Mouse (Mus musculus) hindbrain, embryonic 13.5 days (tissue): ENCODE measurements around the gene Tuba3a. TPM values are rescaled to one million over a fixed set of nuclear protein-coding genes. Genes with fewer than 3 reads are reported as not detected.
A peak's percentile ranks its signal among the peaks of the same experiment; 100 is the strongest.

Experiments
- ATAC-seq: fragments of 200-750 bp; cut with Nextera tagmentation; 2 replicates; pipeline ENCODE4 v1.8.0; 2017; ENCODE audit warnings: moderate TSS enrichment; ENCODE audit not compliant: low FRiP score
- H3K27ac ChIP-seq: fragments of 300-500 bp; sonication (generic); 2 replicates; pipeline ENCODE4 v1.5.1; 2015; ENCODE audit warnings: inconsistent platforms, mild to moderate bottlenecking, moderate library complexity
- H3K27me3 ChIP-seq: fragments of 300-500 bp; sonication (generic); 2 replicates; pipeline ENCODE4 v1.6.1; 2015; ENCODE audit warnings: mild to moderate bottlenecking, inconsistent platforms
- H3K36me3 ChIP-seq: fragments of 300-500 bp; sonication (generic); 2 replicates; pipeline ENCODE4 v1.6.1; 2015; ENCODE audit warnings: mild to moderate bottlenecking, inconsistent platforms
- H3K4me1 ChIP-seq: fragments of 300-500 bp; sonication (generic); replicated peaks from 2 replicates; pipeline ENCODE4 v1.6.1; 2015; ENCODE audit warnings: inconsistent platforms
- H3K4me2 ChIP-seq: fragments of 300-500 bp; sonication (generic); 2 replicates; pipeline ENCODE4 v1.6.1; 2015; ENCODE audit warnings: inconsistent platforms, mild to moderate bottlenecking, moderate library complexity
- H3K4me3 ChIP-seq: fragments of 300-500 bp; sonication (generic); 2 replicates; pipeline ENCODE4 v1.5.1; 2015; ENCODE audit warnings: mild to moderate bottlenecking, inconsistent platforms
- H3K9ac ChIP-seq: fragments of 300-500 bp; sonication (generic); 2 replicates; pipeline ENCODE4 v1.6.1; 2015; ENCODE audit warnings: mild to moderate bottlenecking, inconsistent platforms
- H3K9me3 ChIP-seq: fragments of 300-500 bp; sonication (generic); 2 replicates; pipeline ENCODE4 v1.6.1; 2016; ENCODE audit warnings: inconsistent platforms
- WGBS: fragments of 180-500 bp; shearing (Covaris S2); methylation state at CpG from one replicate; pipeline ENCODE4 v1.1.7; 2015; 5-methylcytosine and 5-hydroxymethylcytosine counted together
- polyA plus RNA-seq: library from polyadenylated mRNA; unstranded; fragments of >200 nt; fragmentation: Nextera tagmentation; extraction: Ambion mirVana; gene quantifications from 2 replicates; pipeline ENCODE4 v1.2.1, GENCODE M21; 2015

Tuba3a gene
- polyA plus RNA-seq, 1 experiment from 2014 or later = not detected

- no peak for ATAC-seq
- H3K4me1 ChIP-seq = no peaks in the 10 kb centered on the region; the same call in 1 of the 2 replicates
- 91% methylated on average over 7 of the region's 7 CpGs for WGBS
Observed at GRCm38 (mm10) chr6:125255516-125256044, 30.3 kb downstream of the Tuba3a start.

GRCm38 (mm10) chr6:125253863-125254715, 31.8 kb downstream of the Tuba3a start:
- no peak for ATAC-seq
- no peaks in the 10 kb centered on the region for H3K36me3 ChIP-seq
- no peaks in the 10 kb centered on the region for H3K4me1 ChIP-seq
- H3K9ac ChIP-seq = no peak overlapping the region
- H3K27ac ChIP-seq = no peak overlapping the region
- H3K4me3 ChIP-seq = no peak overlapping the region
- no peak overlapping the region for H3K4me2 ChIP-seq
- no peaks in the 10 kb centered on the region for H3K27me3 ChIP-seq
- no peaks in the 10 kb centered on the region for H3K9me3 ChIP-seq
- 80% methylated on average over 14 of the region's 14 CpGs for WGBS

More at GRCm38 (mm10) chr6:125255516-125256044, 30.3 kb downstream of the Tuba3a start:
- H3K9me3 ChIP-seq = no peaks in the 10 kb centered on the region
- no peak overlapping the region for H3K9ac ChIP-seq
- no peak overlapping the region for H3K4me2 ChIP-seq
- H3K36me3 ChIP-seq = no peaks in the 10 kb centered on the region
- no peak overlapping the region for H3K27ac ChIP-seq
- no peaks in the 10 kb centered on the region for H3K27me3 ChIP-seq
- no peak overlapping the region for H3K4me3 ChIP-seq

- Histone ChIP-seq H3K9me3 (no peaks in the 10 kb centered on the region), H3K4me3 (no peak overlapping the region), H3K4me2 (no peak overlapping the region), H3K27me3 (no peaks in the 10 kb centered on the region), H3K4me1 (no peaks in the 10 kb centered on the region), H3K9ac (no peak overlapping the region), H3K27ac (no peak overlapping the region), H3K36me3 (no peaks in the 10 kb centered on the region)
- ATAC-seq = no peak
- WGBS = 92% methylated on average over 8 of the region's 8 CpGs
Observed at GRCm38 (mm10) chr6:125252711-125253110, 33.1 kb downstream of the Tuba3a start.

GRCm38 (mm10) chr6:125252285-125252684, 33.6 kb downstream of the Tuba3a start:
- no peak overlapping the region for H3K27ac ChIP-seq
- no peak overlapping the region for H3K4me3 ChIP-seq
- 83% methylated on average over 3 of the region's 3 CpGs for WGBS
- no peaks in the 10 kb centered on the region for H3K4me1 ChIP-seq
- H3K9ac ChIP-seq = no peak overlapping the region
- no peaks in the 10 kb centered on the region for H3K9me3 ChIP-seq
- H3K4me2 ChIP-seq = no peak overlapping the region
- no peaks in the 10 kb centered on the region for H3K27me3 ChIP-seq
- ATAC-seq = no peak
- H3K36me3 ChIP-seq = no peaks in the 10 kb centered on the region

GRCm38 (mm10) chr6:125244551-125244950, 41.3 kb downstream of the Tuba3a start:
- H3K36me3 ChIP-seq = no peaks in the 10 kb centered on the region
- H3K27ac ChIP-seq = no peak overlapping the region
- H3K9ac ChIP-seq = no peak overlapping the region
- no peak for ATAC-seq
- no peak overlapping the region for H3K4me3 ChIP-seq
- H3K4me1 ChIP-seq = no peaks in the 10 kb centered on the region
- H3K27me3 ChIP-seq = no peaks in the 10 kb centered on the region
- 45% methylated on average over 1 of the region's 1 CpGs for WGBS
- H3K9me3 ChIP-seq = no peaks in the 10 kb centered on the region
- H3K4me2 ChIP-seq = no peak overlapping the region

GRCm38 (mm10) chr6:125241566-125241965, 44.3 kb downstream of the Tuba3a start:
- H3K9ac ChIP-seq = no peak overlapping the region
- H3K4me2 ChIP-seq = no peak overlapping the region
- no peak overlapping the region for H3K27ac ChIP-seq
- no peak overlapping the region for H3K4me3 ChIP-seq
- H3K36me3 ChIP-seq = no peaks in the 10 kb centered on the region
- no peaks in the 10 kb centered on the region for H3K9me3 ChIP-seq
- no peaks in the 10 kb centered on the region for H3K4me1 ChIP-seq
- H3K27me3 ChIP-seq = no peaks in the 10 kb centered on the region
- no peak for ATAC-seq
- 89% methylated on average over 8 of the region's 8 CpGs for WGBS

- Histone ChIP-seq H3K4me1 (no peaks in the 10 kb centered on the region), H3K27me3 (0 out of 2 replicates have a peak, but pooled peaks cover 4% of the 10 kb centered on the region), H3K27ac (no peak overlapping the region), H3K4me2 (no peak overlapping the region), H3K9me3 (no peaks in the 10 kb centered on the region), H3K9ac (no peak overlapping the region), H3K36me3 (no peaks in the 10 kb centered on the region), H3K4me3 (no peak overlapping the region)
- no peak for ATAC-seq
- 83% methylated on average over 5 of the region's 5 CpGs for WGBS
Observed at GRCm38 (mm10) chr6:125240617-125241016, 45.2 kb downstream of the Tuba3a start.

- Histone ChIP-seq H3K27me3 (0 out of 2 replicates have a peak, but pooled peaks cover 4% of the 10 kb centered on the region), H3K4me3 (no peak overlapping the region), H3K9me3 (no peaks in the 10 kb centered on the region), H3K9ac (no peak overlapping the region), H3K27ac (no peak overlapping the region), H3K4me1 (no peaks in the 10 kb centered on the region), H3K4me2 (no peak overlapping the region), H3K36me3 (no peaks in the 10 kb centered on the region)
- 94% methylated on average over 5 of the region's 5 CpGs for WGBS
- ATAC-seq = no peak
Observed at GRCm38 (mm10) chr6:125239547-125239946, 46.3 kb downstream of the Tuba3a start.

GRCm38 (mm10) chr6:125238396-125238795, 47.4 kb downstream of the Tuba3a start:
- 0 out of 2 replicates have a peak, but pooled peaks cover 4% of the 10 kb centered on the region for H3K27me3 ChIP-seq
- no peaks in the 10 kb centered on the region for H3K9me3 ChIP-seq
- no peak for ATAC-seq
- H3K36me3 ChIP-seq = no peaks in the 10 kb centered on the region
- no peak overlapping the region for H3K9ac ChIP-seq
- no peak overlapping the region for H3K27ac ChIP-seq
- H3K4me3 ChIP-seq = no peak overlapping the region
- WGBS = 79% methylated on average over 6 of the region's 6 CpGs
- H3K4me1 ChIP-seq = no peaks in the 10 kb centered on the region
- H3K4me2 ChIP-seq = no peak overlapping the region

GRCm38 (mm10) chr6:125237421-125237820, 48.4 kb downstream of the Tuba3a start:
- Histone ChIP-seq H3K27ac (no peak overlapping the region), H3K9ac (no peak overlapping the region), H3K4me1 (no peaks in the 10 kb centered on the region), H3K9me3 (no peaks in the 10 kb centered on the region), H3K4me2 (no peak overlapping the region), H3K27me3 (0 out of 2 replicates have a peak, but pooled peaks cover 4% of the 10 kb centered on the region), H3K36me3 (no peaks in the 10 kb centered on the region), H3K4me3 (no peak overlapping the region)
- no peak for ATAC-seq
- 89% methylated on average over 4 of the region's 4 CpGs for WGBS

- H3K36me3 ChIP-seq = no peaks in the 10 kb centered on the region
- H3K9me3 ChIP-seq = no peaks in the 10 kb centered on the region
- 22% methylated on average over 6 of the region's 6 CpGs for WGBS
- peaks cover 6% of the 10 kb centered on the region for H3K4me1 ChIP-seq
- H3K27ac ChIP-seq = no peak within 1 kb of the TSS
- 0 out of 2 replicates have a peak, but pooled peaks cover 4% of the 10 kb centered on the region for H3K27me3 ChIP-seq
- H3K9ac ChIP-seq = 0 out of 2 replicates have a peak within 1 kb of the TSS, but pooled peaks have one; percentile 24
- no peak within 1 kb of the TSS for H3K4me2 ChIP-seq
- H3K4me3 ChIP-seq = no peak within 1 kb of the TSS
- ATAC-seq = no peak
Observed at GRCm38 (mm10) chr6:125236782-125237181, 49.1 kb downstream of the Tuba3a start, which contains the start of gene Cd27. Gene Cd27 (minus strand): TSS chr6:125237010.

GRCm38 (mm10) chr6:125236341-125236740, 49.5 kb downstream of the Tuba3a start:
- no peak for ATAC-seq
- Histone ChIP-seq H3K36me3 (no peaks in the 10 kb centered on the region), H3K9me3 (no peaks in the 10 kb centered on the region), H3K9ac (no peak overlapping the region), H3K27me3 (0 out of 2 replicates have a peak, but pooled peaks cover 4% of the 10 kb centered on the region), H3K27ac (no peak overlapping the region), H3K4me1 (peaks cover 10% of the 10 kb centered on the region), H3K4me2 (no peak overlapping the region), H3K4me3 (no peak overlapping the region)
- WGBS = 50% methylated on average over 6 of the region's 6 CpGs
